Mouse (Mus musculus): ENCODE measurements around the gene Ppp6r3. TPM values are rescaled to one million over a fixed set of nuclear protein-coding genes. Genes with fewer than 3 reads are reported as not detected.
A peak's percentile ranks its signal among the peaks of the same experiment; 100 is the strongest.

Gene Ppp6r3
- polyA plus RNA-seq, 1 experiment, result 97.4 TPM

GRCm38 (mm10) chr19:3467574-3467973 is 108.0 kb downstream of the Ppp6r3 start:
- Histone ChIP-seq H3K27ac (ENCODE audit: control insufficient read depth, insufficient read depth, low read length) (no peak overlapping the region), H3K4me3 (ENCODE audit: control insufficient read depth, insufficient read depth, low read length) (no peak overlapping the region), H3K36me3 (ENCODE audit: control insufficient read depth, insufficient read depth, low read length) (peaks cover 98% of the 10 kb centered on the region), H3K4me1 (replicated peaks; ENCODE audit: control insufficient read depth, insufficient read depth, low read length) (no peaks in the 10 kb centered on the region), H3K27me3 (ENCODE audit: control insufficient read depth, insufficient read depth, low read length) (no peaks in the 10 kb centered on the region)
- TF ChIP-seq POLR2A (IDR thresholded peaks at IDR 0.05; ENCODE audit: control insufficient read depth, extremely low read depth, insufficient read depth, low read length, poor library complexity) (no peak), CTCF (IDR thresholded peaks at IDR 0.05; ENCODE audit: borderline replicate concordance, control insufficient read depth, extremely low read depth, insufficient read depth, low read length, poor library complexity) (no peak)
- DNase-seq, result no peak
- WGBS, result 98% methylated on average over 7 of the region's 7 CpGs

GRCm38 (mm10) chr19:3459986-3460385 is 115.6 kb downstream of the Ppp6r3 start:
- TF ChIP-seq CTCF (IDR thresholded peaks at IDR 0.05; ENCODE audit: borderline replicate concordance, control insufficient read depth, extremely low read depth, insufficient read depth, low read length, poor library complexity), result no peak
- TF ChIP-seq POLR2A (IDR thresholded peaks at IDR 0.05; ENCODE audit: control insufficient read depth, extremely low read depth, insufficient read depth, low read length, poor library complexity), result no peak

GRCm38 (mm10) chr19:3458331-3459099 is 117.0 kb downstream of the Ppp6r3 start:
- Histone ChIP-seq H3K27me3 (ENCODE audit: control insufficient read depth, insufficient read depth, low read length) (no peaks in the 10 kb centered on the region), H3K4me1 (replicated peaks; ENCODE audit: control insufficient read depth, insufficient read depth, low read length) (no peaks in the 10 kb centered on the region; the same call in 1 of the 2 replicates), H3K27ac (ENCODE audit: control insufficient read depth, insufficient read depth, low read length) (no peak overlapping the region), H3K4me3 (ENCODE audit: control insufficient read depth, insufficient read depth, low read length) (no peak overlapping the region), H3K36me3 (ENCODE audit: control insufficient read depth, insufficient read depth, low read length) (peaks cover 85% of the 10 kb centered on the region)
- no peak for DNase-seq
- 98% methylated on average over 6 of the region's 6 CpGs for WGBS
- TF ChIP-seq CTCF (IDR thresholded peaks at IDR 0.05; ENCODE audit: borderline replicate concordance, control insufficient read depth, extremely low read depth, insufficient read depth, low read length, poor library complexity), result no peak
- no peak for TF ChIP-seq POLR2A (IDR thresholded peaks at IDR 0.05; ENCODE audit: control insufficient read depth, extremely low read depth, insufficient read depth, low read length, poor library complexity)

More at GRCm38 (mm10) chr19:3459986-3460385, 115.6 kb downstream of the Ppp6r3 start:
- Histone ChIP-seq H3K4me1 (replicated peaks; ENCODE audit: control insufficient read depth, insufficient read depth, low read length) (no peaks in the 10 kb centered on the region), H3K4me3 (ENCODE audit: control insufficient read depth, insufficient read depth, low read length) (no peak overlapping the region), H3K27me3 (ENCODE audit: control insufficient read depth, insufficient read depth, low read length) (no peaks in the 10 kb centered on the region), H3K27ac (ENCODE audit: control insufficient read depth, insufficient read depth, low read length) (no peak overlapping the region), H3K36me3 (ENCODE audit: control insufficient read depth, insufficient read depth, low read length) (peaks cover 91% of the 10 kb centered on the region)
- no peak for DNase-seq
- 94% methylated on average over 3 of the region's 3 CpGs for WGBS

GRCm38 (mm10) chr19:3457700-3458099 is 117.8 kb downstream of the Ppp6r3 start:
- no peak overlapping the region for H3K4me3 ChIP-seq (ENCODE audit: control insufficient read depth, insufficient read depth, low read length)
- no peak for TF ChIP-seq POLR2A (IDR thresholded peaks at IDR 0.05; ENCODE audit: control insufficient read depth, extremely low read depth, insufficient read depth, low read length, poor library complexity)
- no peak for TF ChIP-seq CTCF (IDR thresholded peaks at IDR 0.05; ENCODE audit: borderline replicate concordance, control insufficient read depth, extremely low read depth, insufficient read depth, low read length, poor library complexity)
- H3K4me1 ChIP-seq (replicated peaks; ENCODE audit: control insufficient read depth, insufficient read depth, low read length), result peaks cover 6% of the 10 kb centered on the region
- DNase-seq, result no peak
- WGBS, result 92% methylated on average over 4 of the region's 4 CpGs
- no peak overlapping the region for H3K27ac ChIP-seq (ENCODE audit: control insufficient read depth, insufficient read depth, low read length)
- H3K36me3 ChIP-seq (ENCODE audit: control insufficient read depth, insufficient read depth, low read length), result peaks cover 77% of the 10 kb centered on the region
- no peaks in the 10 kb centered on the region for H3K27me3 ChIP-seq (ENCODE audit: control insufficient read depth, insufficient read depth, low read length)

GRCm38 (mm10) chr19:3451649-3452048 is 123.9 kb downstream of the Ppp6r3 start:
- DNase-seq, result peak; percentile 82
- 1% methylated on average over 6 of the region's 6 CpGs for WGBS
- TF ChIP-seq POLR2A (IDR thresholded peaks at IDR 0.05; ENCODE audit: control insufficient read depth, extremely low read depth, insufficient read depth, low read length, poor library complexity), result no peak
- 0 out of 2 replicates have a peak, but pooled peaks have one; percentile 13 for TF ChIP-seq CTCF (IDR thresholded peaks at IDR 0.05; ENCODE audit: borderline replicate concordance, control insufficient read depth, extremely low read depth, insufficient read depth, low read length, poor library complexity)
- Histone ChIP-seq H3K27ac (ENCODE audit: control insufficient read depth, insufficient read depth, low read length) (peak overlapping the region; percentile 59), H3K27me3 (ENCODE audit: control insufficient read depth, insufficient read depth, low read length) (no peaks in the 10 kb centered on the region), H3K4me1 (replicated peaks; ENCODE audit: control insufficient read depth, insufficient read depth, low read length) (peaks cover 30% of the 10 kb centered on the region), H3K36me3 (ENCODE audit: control insufficient read depth, insufficient read depth, low read length) (peaks cover 24% of the 10 kb centered on the region), H3K4me3 (ENCODE audit: control insufficient read depth, insufficient read depth, low read length) (no peak overlapping the region)

GRCm38 (mm10) chr19:3451170-3451569 is 124.4 kb downstream of the Ppp6r3 start:
- Histone ChIP-seq H3K4me1 (replicated peaks; ENCODE audit: control insufficient read depth, insufficient read depth, low read length) (peaks cover 30% of the 10 kb centered on the region), H3K36me3 (ENCODE audit: control insufficient read depth, insufficient read depth, low read length) (peaks cover 20% of the 10 kb centered on the region), H3K27ac (ENCODE audit: control insufficient read depth, insufficient read depth, low read length) (peak overlapping the region; percentile 34; the same call in 1 of the 2 replicates), H3K27me3 (ENCODE audit: control insufficient read depth, insufficient read depth, low read length) (no peaks in the 10 kb centered on the region), H3K4me3 (ENCODE audit: control insufficient read depth, insufficient read depth, low read length) (no peak overlapping the region)
- TF ChIP-seq POLR2A (IDR thresholded peaks at IDR 0.05; ENCODE audit: control insufficient read depth, extremely low read depth, insufficient read depth, low read length, poor library complexity) (no peak), CTCF (IDR thresholded peaks at IDR 0.05; ENCODE audit: borderline replicate concordance, control insufficient read depth, extremely low read depth, insufficient read depth, low read length, poor library complexity) (no peak)
- WGBS, result 10% methylated on average over 6 of the region's 6 CpGs
- DNase-seq, result peak; percentile 68

All from thymus, adult 2 months (tissue).